10 mouse cellular contexts compared by ENCODE assay signal in genomic region chr7:49910361-49910760, GRCm38 (mm10). TPM values are rescaled to one million over a fixed set of nuclear protein-coding genes. Genes with fewer than 3 reads are reported as not detected.
DNase-seq lines count a peak whose midpoint lies in the region; ATAC-seq and TF ChIP-seq lines count a peak whose summit lies in the region.
"Had no signal": no experiment of that assay in that cellular context is flagged by ENCODE, and none has a peak within 500 bp of the region (broad histone marks: within the 10 kb centered on the region; RNA-seq: fewer than 3 reads in every experiment).

No protein-coding gene starts in this region.

- no peak overlapping the region for H3K27ac ChIP-seq in lung, postnatal 0 days (ENCODE audit: low read length)
- peak overlapping the region; percentile 81 for H3K27ac ChIP-seq in hindbrain, embryonic 15.5 days (replicated peaks)
- peak overlapping the region; percentile 51; the same call in 1 of the 2 replicates for H3K27ac ChIP-seq in neural tube, embryonic 12.5 days
- H3K27ac ChIP-seq: heart, embryonic 13.5 days; macrophage had no signal

- H3K4me1 ChIP-seq in lung, postnatal 0 days (ENCODE audit: insufficient read depth, low read depth, low read length) = no peaks in the 10 kb centered on the region
- no peaks in the 10 kb centered on the region for H3K4me1 ChIP-seq in lung, adult 2 months (ENCODE audit: control insufficient read depth, insufficient read depth, low read length)
- H3K4me1 ChIP-seq in hindbrain, embryonic 15.5 days (replicated peaks) = peaks cover 13% of the 10 kb centered on the region
- 0 out of 2 replicates have a peak, but pooled peaks cover 3% of the 10 kb centered on the region for H3K4me1 ChIP-seq in neural tube, embryonic 12.5 days

- no peak for ATAC-seq in lung, postnatal 0 days
- ATAC-seq in hindbrain, embryonic 15.5 days (ENCODE audit: low FRiP score, low read depth) = no peak
- no peak for ATAC-seq in neural tube, embryonic 12.5 days (ENCODE audit: low FRiP score, low read depth)
- ATAC-seq in erythroblast, adult 5-6 weeks (replicated peaks; ENCODE audit: low FRiP score, poor library complexity, severe bottlenecking) = no peak

- DNase-seq in lung, postnatal 0 days (ENCODE audit: low spot score) = peak; percentile 80
- DNase-seq in lung, adult 2 months = no peak
- peak; percentile 13 for DNase-seq in c-Kit-positive CD71-positive TER-119-positive erythroid progenitor cells, embryonic 14.5 days (ENCODE audit: low spot score)
- no peak for DNase-seq in urinary bladder, postnatal 4 days (ENCODE audit: low spot score in 2 of 2)
- no peak for DNase-seq in urinary bladder, postnatal 36 days (ENCODE audit: low spot score in 2 of 2)

- TF ChIP-seq POLR2A in lung, adult 2 months (IDR thresholded peaks at IDR 0.05; ENCODE audit: borderline replicate concordance, extremely low read depth, low read depth, low read length) = no peak

- H3K9ac ChIP-seq in lung, postnatal 0 days (replicated peaks; ENCODE audit: low read depth) = no peak overlapping the region
- H3K9ac ChIP-seq in hindbrain, embryonic 15.5 days = peak overlapping the region; percentile 47
- peak overlapping the region; percentile 50 for H3K9ac ChIP-seq in neural tube, embryonic 12.5 days
- H3K9ac ChIP-seq: heart, embryonic 13.5 days had no signal

- peaks cover 89% of the 10 kb centered on the region for H3K27me3 ChIP-seq in lung, postnatal 0 days (replicated peaks; ENCODE audit: insufficient read depth, low read length)
- peaks cover 66% of the 10 kb centered on the region for H3K27me3 ChIP-seq in hindbrain, embryonic 15.5 days
- H3K27me3 ChIP-seq in neural tube, embryonic 12.5 days (replicated peaks) = peaks cover 98% of the 10 kb centered on the region

- 1% methylated on average over 16 of the region's 16 CpGs for WGBS in lung, postnatal 0 days
- 3% methylated on average over 16 of the region's 16 CpGs for WGBS in lung, adult 2 months
- 2% methylated on average over 16 of the region's 16 CpGs for WGBS in hindbrain, embryonic 15.5 days
- 1% methylated on average over 16 of the region's 16 CpGs for WGBS in neural tube, embryonic 12.5 days

- TF ChIP-seq CTCF in lung, postnatal 0 days (IDR thresholded peaks at IDR 0.05) = no peak
- TF ChIP-seq CTCF in lung, adult 2 months (IDR thresholded peaks at IDR 0.05; ENCODE audit: insufficient read depth, low read length) = no peak

- no peak for TF ChIP-seq EP300 in lung, postnatal 0 days (IDR thresholded peaks at IDR 0.05)

- H3K9me3 ChIP-seq in lung, postnatal 0 days (ENCODE audit: low read length) = no peaks in the 10 kb centered on the region
- H3K9me3 ChIP-seq in hindbrain, embryonic 15.5 days = no peaks in the 10 kb centered on the region
- no peaks in the 10 kb centered on the region for H3K9me3 ChIP-seq in neural tube, embryonic 12.5 days
- H3K9me3 ChIP-seq: heart, embryonic 13.5 days had no signal

- H3K4me2 ChIP-seq in lung, postnatal 0 days (replicated peaks; ENCODE audit: low read depth, low read length) = no peak overlapping the region
- peak overlapping the region; percentile 56 for H3K4me2 ChIP-seq in hindbrain, embryonic 15.5 days
- peak overlapping the region; percentile 48; the same call in 1 of the 2 replicates for H3K4me2 ChIP-seq in neural tube, embryonic 12.5 days (replicated peaks)
- H3K4me2 ChIP-seq: heart, embryonic 13.5 days had no signal

- no peaks in the 10 kb centered on the region for H3K36me3 ChIP-seq in lung, postnatal 0 days (ENCODE audit: insufficient read depth, low read length)
- no peaks in the 10 kb centered on the region for H3K36me3 ChIP-seq in hindbrain, embryonic 15.5 days
- H3K36me3 ChIP-seq in neural tube, embryonic 12.5 days = no peaks in the 10 kb centered on the region
- H3K36me3 ChIP-seq: heart, embryonic 13.5 days had no signal

- no peak overlapping the region for H3K4me3 ChIP-seq in lung, postnatal 0 days (ENCODE audit: low read depth, low read length)
- no peak overlapping the region for H3K4me3 ChIP-seq in lung, adult 2 months (replicated peaks; ENCODE audit: extremely low read depth, low read depth, low read length)
- H3K4me3 ChIP-seq in hindbrain, embryonic 15.5 days = peak overlapping the region; percentile 38
- peak overlapping the region; percentile 32 for H3K4me3 ChIP-seq in neural tube, embryonic 12.5 days
- H3K4me3 ChIP-seq: heart, embryonic 13.5 days had no signal

RNA-seq across cellular contexts. Expression of gene Slc6a5, which starts 0.4 kb away (rescaled TPM):
- polyA plus RNA-seq in lung, postnatal 0 days (2015; fragmentation: Nextera tagmentation; extraction: Ambion mirVana) = not detected in 2 replicates
- not detected in 2 replicates for polyA plus RNA-seq in lung, adult 2 months (2012; rRNA removed)
- polyA plus RNA-seq in hindbrain, embryonic 15.5 days (2015; fragmentation: Nextera tagmentation; extraction: Ambion mirVana) = 10.7 and 11.5 TPM in 2 replicates
- polyA plus RNA-seq in neural tube, embryonic 12.5 days (2016; fragmentation: Nextera tagmentation; extraction: Ambion mirVana) = 13.5 and 14.5 TPM in 2 replicates
- not detected in 2 replicates for total RNA-seq in erythroblast, adult 5-6 weeks (2015; ENCODE audit: low replicate concordance)
- total RNA-seq in erythroblast, adult 5-6 weeks (2017; ENCODE audit: low replicate concordance) = not detected in 2 replicates
- polyA plus RNA-seq: heart, embryonic 13.5 days; macrophage had no signal

Comparison
In these comparisons a context has a peak if more than half of its experiments do, and no peak if none do; other contexts are left out.
1. DNase-seq: peak in lung, postnatal 0 days (single experiment) and c-Kit-positive CD71-positive TER-119-positive erythroid progenitor cells, embryonic 14.5 days (single experiment); none in lung, adult 2 months (single experiment), urinary bladder, postnatal 4 days (0 of 2) and urinary bladder, postnatal 36 days (0 of 2).
2. H3K4me3 ChIP-seq: peak in hindbrain, embryonic 15.5 days (single experiment) and neural tube, embryonic 12.5 days (single experiment); none in lung, postnatal 0 days (single experiment) and lung, adult 2 months (single experiment).
3. RNA of gene Slc6a5, which starts 0.4 kb away (polyA plus RNA-seq): 13.5 to 14.5 TPM in neural tube, embryonic 12.5 days and 10.7 to 11.5 TPM in hindbrain, embryonic 15.5 days; not detected in lung, postnatal 0 days and not detected in lung, adult 2 months; every median in the first group is over 10 times any median in the second.